Mouse (Mus musculus) E14TG2a.4 (cell line): ENCODE results near the gene Setx.

ENCODE experiments used
- H3K27me3 ChIP-seq: 2 replicates; pipeline ENCODE4 v1.6.1; 2014; ENCODE audit warnings: low read length, control low read depth; ENCODE audit not compliant: insufficient read depth
- H3K36me3 ChIP-seq: 2 replicates; pipeline ENCODE4 v1.6.1; 2014; ENCODE audit warnings: low read length, control low read depth; ENCODE audit not compliant: insufficient read depth
- H3K4me1 ChIP-seq: replicated peaks from 2 replicates; pipeline ENCODE4 v1.6.1; 2014; ENCODE audit warnings: low read depth, low read length, control low read depth
- H3K4me3 ChIP-seq: replicated peaks from 2 replicates; pipeline ENCODE4 v1.5.1; 2014; ENCODE audit warnings: mild to moderate bottlenecking, low read length
- H3K9me3 ChIP-seq: 2 replicates; pipeline ENCODE4 v1.6.1; 2014; ENCODE audit warnings: low read length, control low read depth
- CTCF ChIP-seq: conservative IDR thresholded peaks from 2 replicates; pipeline ENCODE4 v1.5.1; 2014; ENCODE audit warnings: low read length
- NANOG ChIP-seq: IDR thresholded peaks from 2 replicates; pipeline ENCODE4 v1.6.1; 2014; ENCODE audit warnings: borderline replicate concordance, low read length, mixed read lengths
- POU5F1 ChIP-seq: IDR thresholded peaks from 2 replicates; pipeline ENCODE4 v1.6.1; 2014; ENCODE audit warnings: low read length, borderline replicate concordance

The Setx gene

GRCm38 (mm10) chr2:29124936-29125701, 1.1 kb downstream of the Setx start:
- Histone ChIP-seq H3K27me3 (no peaks in the 10 kb centered on the region), H3K4me3 (peak overlapping the region; percentile 99), H3K9me3 (no peaks in the 10 kb centered on the region), H3K36me3 (peaks cover 40% of the 10 kb centered on the region), H3K4me1 (peaks cover 66% of the 10 kb centered on the region)
- TF ChIP-seq POU5F1 (no peak), NANOG (no peak), CTCF (no peak)

- Histone ChIP-seq H3K36me3 (peaks cover 91% of the 10 kb centered on the region), H3K27me3 (no peaks in the 10 kb centered on the region), H3K4me3 (no peak overlapping the region), H3K4me1 (peaks cover 36% of the 10 kb centered on the region), H3K9me3 (no peaks in the 10 kb centered on the region)
- TF ChIP-seq POU5F1 (no peak), CTCF (peak; percentile 19)
These were observed 6.3 kb downstream of the Setx start for GRCm38 (mm10) chr2:29130118-29130899.

- H3K36me3 ChIP-seq: peaks cover 97% of the 10 kb centered on the region
- no peaks in the 10 kb centered on the region for H3K9me3 ChIP-seq
These were observed 11.2 kb downstream of the Setx start for GRCm38 (mm10) chr2:29135161-29135560.

GRCm38 (mm10) chr2:29151941-29152340, 28.0 kb downstream of the Setx start:
- TF ChIP-seq NANOG (peak; percentile 87), CTCF (no peak)
- H3K9me3 ChIP-seq: no peaks in the 10 kb centered on the region
- peak overlapping the region; percentile 33; the same call in 1 of the 2 replicates for H3K4me3 ChIP-seq
- H3K4me1 ChIP-seq: peaks cover 70% of the 10 kb centered on the region
- H3K36me3 ChIP-seq: peaks cover 98% of the 10 kb centered on the region
- H3K27me3 ChIP-seq: no peaks in the 10 kb centered on the region

More at GRCm38 (mm10) chr2:29135161-29135560, 11.2 kb downstream of the Setx start:
- H3K27me3 ChIP-seq: no peaks in the 10 kb centered on the region
- no peak overlapping the region for H3K4me3 ChIP-seq
- TF ChIP-seq NANOG: no peak
- TF ChIP-seq POU5F1: no peak
- TF ChIP-seq CTCF: no peak
- peaks cover 23% of the 10 kb centered on the region for H3K4me1 ChIP-seq

GRCm38 (mm10) chr2:29168067-29168466, 44.1 kb downstream of the Setx start:
- Histone ChIP-seq H3K36me3 (peaks cover 100% of the 10 kb centered on the region), H3K4me3 (no peak overlapping the region), H3K4me1 (peaks cover 26% of the 10 kb centered on the region), H3K9me3 (no peaks in the 10 kb centered on the region), H3K27me3 (no peaks in the 10 kb centered on the region)
- TF ChIP-seq POU5F1 (no peak), CTCF (no peak), NANOG (no peak)

GRCm38 (mm10) chr2:29174887-29175286, 50.9 kb downstream of the Setx start:
- no peak for TF ChIP-seq POU5F1
- Histone ChIP-seq H3K27me3 (no peaks in the 10 kb centered on the region), H3K4me1 (peaks cover 29% of the 10 kb centered on the region), H3K36me3 (peaks cover 100% of the 10 kb centered on the region), H3K9me3 (no peaks in the 10 kb centered on the region), H3K4me3 (no peak overlapping the region)

- TF ChIP-seq CTCF (no peak), POU5F1 (no peak)
- Histone ChIP-seq H3K4me3 (no peak overlapping the region), H3K4me1 (peaks cover 16% of the 10 kb centered on the region), H3K27me3 (no peaks in the 10 kb centered on the region), H3K9me3 (peaks cover 7% of the 10 kb centered on the region), H3K36me3 (peaks cover 86% of the 10 kb centered on the region)
These were observed 55.8 kb downstream of the Setx start for GRCm38 (mm10) chr2:29179810-29180209.

GRCm38 (mm10) chr2:29181111-29181510, 57.1 kb downstream of the Setx start:
- no peaks in the 10 kb centered on the region for H3K27me3 ChIP-seq
- H3K4me3 ChIP-seq: no peak overlapping the region
- TF ChIP-seq CTCF (no peak), POU5F1 (no peak), NANOG (no peak)
- peaks cover 12% of the 10 kb centered on the region for H3K4me1 ChIP-seq
- H3K9me3 ChIP-seq: peaks cover 7% of the 10 kb centered on the region
- H3K36me3 ChIP-seq: peaks cover 73% of the 10 kb centered on the region

GRCm38 (mm10) chr2:29183266-29183924, 59.4 kb downstream of the Setx start:
- Histone ChIP-seq H3K4me1 (peaks cover 12% of the 10 kb centered on the region), H3K27me3 (0 out of 2 replicates have a peak, but pooled peaks cover 2% of the 10 kb centered on the region), H3K9me3 (peaks cover 7% of the 10 kb centered on the region), H3K4me3 (no peak overlapping the region), H3K36me3 (peaks cover 50% of the 10 kb centered on the region)
- no peak for TF ChIP-seq POU5F1
- no peak for TF ChIP-seq CTCF
